Comparison of ENCODE assay signal across 8 mouse cellular contexts in genomic region chr7:126799050-126799467, GRCm38 (mm10). TPM values are rescaled to one million over a fixed set of nuclear protein-coding genes. Genes with fewer than 3 reads are reported as not detected.
DNase-seq lines count a peak whose midpoint lies in the region; ATAC-seq lines count a peak whose summit lies in the region.

No protein-coding gene starts in this region.

- no peaks in the 10 kb centered on the region for H3K9me3 ChIP-seq in heart, embryonic 14.5 days (ENCODE audit: control insufficient read depth, low read length)
- no peaks in the 10 kb centered on the region for H3K9me3 ChIP-seq in liver, embryonic 13.5 days (replicated peaks)
- no peaks in the 10 kb centered on the region for H3K9me3 ChIP-seq in stomach, embryonic 16.5 days (replicated peaks; ENCODE audit: control insufficient read depth, low read length)

- H3K9ac ChIP-seq in heart, embryonic 14.5 days (ENCODE audit: low read length), result peak overlapping the region; percentile 97
- H3K9ac ChIP-seq in liver, embryonic 13.5 days, result peak overlapping the region; percentile 79
- peak overlapping the region; percentile 87 for H3K9ac ChIP-seq in stomach, embryonic 16.5 days (ENCODE audit: low read length)

- peak overlapping the region; percentile 100 for H3K27ac ChIP-seq in heart, embryonic 14.5 days (replicated peaks in 1 of 2; ENCODE audit: control insufficient read depth in 1 of 2, insufficient read depth in 1 of 2, low read depth in 2 of 2, low read length in 2 of 2)
- H3K27ac ChIP-seq in liver, embryonic 13.5 days, result peak overlapping the region; percentile 92
- peak overlapping the region; percentile 100 for H3K27ac ChIP-seq in stomach, embryonic 16.5 days (ENCODE audit: low read length)

- WGBS in heart, embryonic 14.5 days, result under 1% methylated on average over 29 of the region's 36 CpGs
- WGBS in liver, embryonic 13.5 days (ENCODE audit: insufficient replicate concordance), result under 1% methylated on average over 30 of the region's 36 CpGs
- under 1% methylated on average over 30 of the region's 36 CpGs for WGBS in stomach, embryonic 16.5 days

- peak overlapping the region; percentile 72 to 91 for H3K4me3 ChIP-seq in heart, embryonic 14.5 days (ENCODE audit: control insufficient read depth in 1 of 2, insufficient read depth in 1 of 2, low read depth in 1 of 2, low read length in 2 of 2)
- H3K4me3 ChIP-seq in liver, embryonic 13.5 days (replicated peaks), result peak overlapping the region; percentile 78
- H3K4me3 ChIP-seq in stomach, embryonic 16.5 days (replicated peaks; ENCODE audit: low read length), result peak overlapping the region; percentile 73

- peaks cover 13 to 25% of the 10 kb centered on the region in 2 experiments for H3K4me1 ChIP-seq in heart, embryonic 14.5 days (ENCODE audit: control insufficient read depth in 2 of 2, insufficient read depth in 2 of 2, low read length in 2 of 2)
- H3K4me1 ChIP-seq in liver, embryonic 13.5 days (replicated peaks), result peaks cover 82% of the 10 kb centered on the region
- H3K4me1 ChIP-seq in stomach, embryonic 16.5 days (ENCODE audit: control insufficient read depth, insufficient read depth, low read length), result peaks cover 28% of the 10 kb centered on the region

- ATAC-seq in erythroid progenitor cell, adult 5-6 weeks (replicated peaks; ENCODE audit: low FRiP score, poor library complexity, severe bottlenecking), result peak; percentile 84
- ATAC-seq in heart, embryonic 14.5 days (ENCODE audit: insufficient number of reproducible peaks, insufficient read depth, low FRiP score, low read depth), result peak; percentile 93
- ATAC-seq in liver, embryonic 13.5 days (ENCODE audit: low read depth), result peak; percentile 93
- peak; percentile 96 for ATAC-seq in stomach, embryonic 16.5 days (ENCODE audit: insufficient read depth, low FRiP score)

- no peaks in the 10 kb centered on the region for H3K27me3 ChIP-seq in heart, embryonic 14.5 days (ENCODE audit: control insufficient read depth, insufficient read depth, low read length)
- H3K27me3 ChIP-seq in liver, embryonic 13.5 days, result no peaks in the 10 kb centered on the region
- no peaks in the 10 kb centered on the region for H3K27me3 ChIP-seq in stomach, embryonic 16.5 days (ENCODE audit: control insufficient read depth, insufficient read depth, low read length)

- peak overlapping the region; percentile 90 for H3K4me2 ChIP-seq in heart, embryonic 14.5 days (ENCODE audit: low read length)
- peak overlapping the region; percentile 95 for H3K4me2 ChIP-seq in liver, embryonic 13.5 days
- H3K4me2 ChIP-seq in stomach, embryonic 16.5 days (ENCODE audit: low read depth, low read length), result peak overlapping the region; percentile 81

- DNase-seq in CD4-positive helper T cell, adult 2 months (ENCODE audit: low read depth, low spot score), result peak; percentile 98
- DNase-seq in brain, embryonic 18.5 days (ENCODE audit: low read depth, low spot score), result peak; percentile 96
- peak; percentile 99 for DNase-seq in kidney, postnatal 14 days
- peak; percentile 95 for DNase-seq in liver, embryonic 13.5 days
- DNase-seq in neural tube, embryonic 10.5 days (ENCODE audit: extremely low spot score, low spot score), result peak; percentile 95

- peaks cover 51% of the 10 kb centered on the region for H3K36me3 ChIP-seq in heart, embryonic 14.5 days (ENCODE audit: control insufficient read depth, insufficient read depth, low read length)
- H3K36me3 ChIP-seq in liver, embryonic 13.5 days, result peaks cover 34% of the 10 kb centered on the region
- H3K36me3 ChIP-seq in stomach, embryonic 16.5 days (ENCODE audit: control insufficient read depth, insufficient read depth, low read length), result peaks cover 18% of the 10 kb centered on the region

RNA-seq across cellular contexts. Expression of gene Fam57b, which starts 1.6 kb away (rescaled TPM):
- total RNA-seq in erythroid progenitor cell, adult 5-6 weeks (2015; ENCODE audit: low replicate concordance), result not detected in 2 replicates
- total RNA-seq in erythroid progenitor cell, adult 5-6 weeks (2017; ENCODE audit: low replicate concordance), result not detected in 2 replicates
- polyA plus RNA-seq in heart, embryonic 14.5 days (2014; fragmentation: Nextera tagmentation; extraction: Ambion mirVana), result 0.81 and 1.2 TPM in 2 replicates
- 0.10 and 0.13 TPM in 2 replicates for polyA plus RNA-seq in liver, embryonic 13.5 days (2015; fragmentation: Nextera tagmentation; extraction: Ambion mirVana)
- 1.1 and 1.3 TPM in 2 replicates for polyA plus RNA-seq in stomach, embryonic 16.5 days (2015; fragmentation: Nextera tagmentation; extraction: Ambion mirVana)

RNA-seq across cellular contexts. Expression of gene Ppp4c, which starts 6.8 kb away (rescaled TPM):
- total RNA-seq in erythroid progenitor cell, adult 5-6 weeks (2015; ENCODE audit: low replicate concordance), result 63.7 and 105 TPM in 2 replicates
- 52.8 and 67.6 TPM in 2 replicates for total RNA-seq in erythroid progenitor cell, adult 5-6 weeks (2017; ENCODE audit: low replicate concordance)
- 132 and 146 TPM in 2 replicates for polyA plus RNA-seq in heart, embryonic 14.5 days (2014; fragmentation: Nextera tagmentation; extraction: Ambion mirVana)
- polyA plus RNA-seq in liver, embryonic 13.5 days (2015; fragmentation: Nextera tagmentation; extraction: Ambion mirVana), result 133 and 141 TPM in 2 replicates
- 180 and 192 TPM in 2 replicates for polyA plus RNA-seq in stomach, embryonic 16.5 days (2015; fragmentation: Nextera tagmentation; extraction: Ambion mirVana)

RNA-seq across cellular contexts. Expression of gene Tbx6, which starts 17.8 kb away (rescaled TPM):
- 2.1 and 4.3 TPM in 2 replicates for total RNA-seq in erythroid progenitor cell, adult 5-6 weeks (2015; ENCODE audit: low replicate concordance)
- total RNA-seq in erythroid progenitor cell, adult 5-6 weeks (2017; ENCODE audit: low replicate concordance), result 2.6 and 2.7 TPM in 2 replicates
- polyA plus RNA-seq in heart, embryonic 14.5 days (2014; fragmentation: Nextera tagmentation; extraction: Ambion mirVana), result 0.26 TPM in 1 of 2 replicates, not detected in the other
- 0.35 and 0.45 TPM in 2 replicates for polyA plus RNA-seq in liver, embryonic 13.5 days (2015; fragmentation: Nextera tagmentation; extraction: Ambion mirVana)
- 0.27 and 0.47 TPM in 2 replicates for polyA plus RNA-seq in stomach, embryonic 16.5 days (2015; fragmentation: Nextera tagmentation; extraction: Ambion mirVana)

RNA-seq across cellular contexts. Expression of gene Ypel3, which starts 22.3 kb away (rescaled TPM):
- total RNA-seq in erythroid progenitor cell, adult 5-6 weeks (2015; ENCODE audit: low replicate concordance), result 182 and 256 TPM in 2 replicates
- 61.6 and 74.1 TPM in 2 replicates for total RNA-seq in erythroid progenitor cell, adult 5-6 weeks (2017; ENCODE audit: low replicate concordance)
- 102 and 121 TPM in 2 replicates for polyA plus RNA-seq in heart, embryonic 14.5 days (2014; fragmentation: Nextera tagmentation; extraction: Ambion mirVana)
- 68.4 and 77.3 TPM in 2 replicates for polyA plus RNA-seq in liver, embryonic 13.5 days (2015; fragmentation: Nextera tagmentation; extraction: Ambion mirVana)
- polyA plus RNA-seq in stomach, embryonic 16.5 days (2015; fragmentation: Nextera tagmentation; extraction: Ambion mirVana), result 60.6 and 65.9 TPM in 2 replicates

RNA-seq across cellular contexts. Expression of gene 4930451I11Rik, which starts 32.4 kb away (rescaled TPM):
- total RNA-seq in erythroid progenitor cell, adult 5-6 weeks (2015; ENCODE audit: low replicate concordance), result not detected in 2 replicates
- total RNA-seq in erythroid progenitor cell, adult 5-6 weeks (2017; ENCODE audit: low replicate concordance), result not detected in 2 replicates
- polyA plus RNA-seq in heart, embryonic 14.5 days (2014; fragmentation: Nextera tagmentation; extraction: Ambion mirVana), result not detected in 2 replicates
- not detected in 2 replicates for polyA plus RNA-seq in liver, embryonic 13.5 days (2015; fragmentation: Nextera tagmentation; extraction: Ambion mirVana)
- polyA plus RNA-seq in stomach, embryonic 16.5 days (2015; fragmentation: Nextera tagmentation; extraction: Ambion mirVana), result not detected in 2 replicates

Comparison
In these comparisons a context has a peak if more than half of its experiments do, and no peak if none do; other contexts are left out.
1. Peak in every context shown above with its lines: DNase-seq, ATAC-seq, H3K4me3 ChIP-seq and H3K27ac ChIP-seq.